Mouse (Mus musculus) liver, embryonic 14.5 days (tissue): Measurements from ENCODE around the gene Igfbpl1.

Source experiments
- CTCF ChIP-seq: IDR thresholded peaks from 2 replicates; pipeline ENCODE4 v1.5.1; 2016; ENCODE audit warnings: antibody characterized with exemption, low read depth, control low read depth
- EP300 ChIP-seq: IDR thresholded peaks from 2 replicates; pipeline ENCODE4 v1.6.1; 2016; ENCODE audit warnings: antibody characterized with exemption, low read depth

GRCm38 (mm10) chr4:45762600-45762999, 64.1 kb downstream of the Igfbpl1 start:
- TF ChIP-seq EP300 = no peak
- TF ChIP-seq CTCF = no peak
